Mouse (Mus musculus) lung, adult 2 months (tissue): ENCODE results near the gene Ccdc62. TPM values are rescaled to one million over a fixed set of nuclear protein-coding genes. Genes with fewer than 3 reads are reported as not detected.

Experiments
- DNase-seq: peaks from one replicate; pipeline ENCODE4 v3.0.0; 2022
- H3K4me1 ChIP-seq: fragments of 200-500 bp; 2 replicates; pipeline ENCODE4 v1.6.1; 2011; ENCODE audit warnings: low read length; ENCODE audit not compliant: control insufficient read depth, insufficient read depth
- H3K4me3 ChIP-seq: fragments of 200-500 bp; replicated peaks from 2 replicates; pipeline ENCODE3; 2011; ENCODE audit warnings: low read depth, mild to moderate bottlenecking, control low read depth, low read length; ENCODE audit errors: extremely low read depth
- CTCF ChIP-seq: fragments of 200-500 bp; IDR thresholded peaks from 2 replicates; pipeline ENCODE4 v1.5.1; 2011; ENCODE audit warnings: mild to moderate bottlenecking, low read length, control low read depth; ENCODE audit not compliant: insufficient read depth
- POLR2A ChIP-seq: fragments of 200-500 bp; IDR thresholded peaks from 2 replicates; pipeline ENCODE4 v1.6.1; 2011; ENCODE audit warnings: low read depth, mild to moderate bottlenecking, control low read depth, low read length, borderline replicate concordance; ENCODE audit errors: extremely low read depth
- WGBS: fragments of 180-500 bp; shearing (Covaris S2); methylation state at CpG from one replicate; pipeline ENCODE4 v1.1.7; 2018; 5-methylcytosine and 5-hydroxymethylcytosine counted together
- polyA plus RNA-seq: library from polyadenylated mRNA; depleted of rRNA; stranded (reverse); fragments of >200 nt; gene quantifications from 2 replicates; pipeline ENCODE4 v1.2.3, GENCODE M21; 2012

Ccdc62 gene
- polyA plus RNA-seq, 1 experiment = 3.2 TPM

DNA sequence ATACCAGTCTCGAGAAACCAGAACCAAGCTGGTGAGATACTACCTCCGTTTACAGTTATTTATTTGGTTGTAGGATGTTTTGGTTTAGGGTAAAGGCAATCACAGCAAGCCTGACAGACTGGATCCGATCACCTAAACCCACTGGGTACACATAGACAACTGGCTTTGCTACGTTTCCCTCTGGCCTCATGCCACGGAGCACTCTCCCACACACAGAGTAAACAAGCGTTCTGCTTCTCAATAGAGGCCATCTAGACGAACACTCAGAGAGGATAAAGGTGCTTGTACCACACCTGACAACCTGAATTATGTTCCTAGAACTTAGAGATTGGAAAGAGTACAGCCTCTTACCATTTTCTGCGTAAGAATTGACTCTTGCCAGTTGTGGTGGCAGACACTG, 29.6 kb downstream of the Ccdc62 start:
- WGBS = 46% methylated on average over 8 of the region's 8 CpGs
- H3K4me1 ChIP-seq = no peaks in the 10 kb centered on the region
- TF ChIP-seq POLR2A (no peak), CTCF (no peak)
- peak; percentile 26 for DNase-seq
- H3K4me3 ChIP-seq = no peak overlapping the region

DNA sequence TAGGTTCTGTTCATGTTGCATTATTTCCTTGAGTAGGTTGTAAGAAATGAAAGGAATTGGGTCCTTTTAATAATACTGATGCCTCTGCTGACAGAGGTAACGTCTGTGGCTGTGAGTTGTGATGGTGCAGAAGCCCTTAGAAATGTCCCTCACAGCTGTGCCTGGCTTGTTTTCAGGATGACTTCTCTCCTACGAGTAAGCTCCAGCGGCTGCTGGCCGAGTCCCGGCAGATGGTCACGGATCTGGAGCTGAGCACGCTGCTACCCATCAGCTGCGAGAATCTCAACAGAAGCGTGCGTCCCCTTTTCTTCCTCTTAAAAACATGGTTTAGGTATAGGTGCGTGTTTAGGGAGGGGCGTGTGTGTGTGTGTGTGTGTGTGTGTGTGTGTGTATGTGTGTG, 30.6 kb downstream of the Ccdc62 start:
- no peak overlapping the region for H3K4me3 ChIP-seq
- 88% methylated on average over 12 of the region's 12 CpGs for WGBS
- DNase-seq = no peak
- no peaks in the 10 kb centered on the region for H3K4me1 ChIP-seq
- TF ChIP-seq POLR2A = no peak
- no peak for TF ChIP-seq CTCF

DNA sequence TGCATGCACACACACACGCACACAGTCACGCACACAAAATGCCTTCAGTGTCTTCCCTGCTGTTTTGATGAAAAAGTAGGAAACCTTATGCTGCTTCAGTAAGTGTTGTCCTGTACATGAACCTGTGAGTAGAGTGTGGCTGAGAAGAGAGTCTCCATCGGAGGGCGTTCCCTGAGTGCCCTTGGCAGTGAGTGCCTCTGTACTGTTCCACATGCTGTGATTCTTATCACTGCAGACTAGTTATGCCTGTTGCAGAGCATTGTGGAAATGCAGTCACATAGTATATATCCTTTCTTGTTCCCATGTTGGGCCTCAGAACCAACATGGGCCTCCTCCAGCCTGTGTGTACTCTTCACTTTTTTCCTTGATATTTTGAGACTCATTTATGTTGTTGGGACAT, 33.7 kb downstream of the Ccdc62 start:
- Histone ChIP-seq H3K4me3 (no peak overlapping the region), H3K4me1 (no peaks in the 10 kb centered on the region)
- no peak for DNase-seq
- TF ChIP-seq POLR2A (no peak), CTCF (no peak)
- 87% methylated on average over 4 of the region's 4 CpGs for WGBS

DNA sequence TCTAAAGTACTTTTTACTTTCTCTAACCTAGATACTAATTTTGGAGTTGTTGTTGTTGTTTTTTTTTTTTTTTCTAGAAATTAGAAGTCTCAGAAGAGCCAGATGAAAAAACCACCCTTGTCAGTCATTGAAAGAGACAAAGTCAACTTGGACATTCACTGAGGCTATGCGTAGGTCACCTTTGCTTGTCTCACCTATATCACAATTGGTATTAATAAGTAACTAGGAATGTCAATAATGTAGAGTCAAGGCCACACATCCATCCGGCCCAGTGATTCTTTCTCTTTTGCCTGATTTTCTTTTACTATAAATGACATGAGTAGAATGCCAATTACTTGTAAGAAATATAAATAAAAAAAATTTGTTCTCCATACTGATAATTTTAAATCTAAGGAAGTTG, 36.3 kb downstream of the Ccdc62 start:
- no peaks in the 10 kb centered on the region for H3K4me1 ChIP-seq
- TF ChIP-seq CTCF = no peak
- TF ChIP-seq POLR2A = no peak
- no peak for DNase-seq
- no peak overlapping the region for H3K4me3 ChIP-seq
- 94% methylated on average over 2 of the region's 2 CpGs for WGBS

DNA sequence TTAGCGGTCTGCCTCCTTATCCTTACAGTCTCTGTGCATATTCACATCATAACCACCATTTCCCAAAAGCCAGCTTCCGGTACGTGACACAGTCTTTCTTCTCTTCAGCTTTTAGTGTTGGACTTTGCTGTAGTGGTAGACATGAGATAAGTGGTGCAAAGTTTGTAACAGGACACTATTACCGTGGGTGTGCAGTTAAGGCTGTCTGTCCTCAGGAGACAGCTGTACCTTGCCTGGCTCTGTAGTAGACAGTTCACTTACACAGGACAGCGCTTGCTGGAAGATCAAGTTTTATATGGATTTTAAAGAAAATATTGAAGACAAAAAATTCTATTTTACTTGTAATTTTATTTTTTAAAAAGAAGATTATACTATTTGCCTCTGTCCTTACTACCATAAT, 38.0 kb downstream of the Ccdc62 start:
- Histone ChIP-seq H3K4me1 (no peaks in the 10 kb centered on the region), H3K4me3 (no peak overlapping the region)
- no peak for DNase-seq
- TF ChIP-seq POLR2A = no peak
- TF ChIP-seq CTCF = no peak
- 74% methylated on average over 5 of the region's 5 CpGs for WGBS

DNA sequence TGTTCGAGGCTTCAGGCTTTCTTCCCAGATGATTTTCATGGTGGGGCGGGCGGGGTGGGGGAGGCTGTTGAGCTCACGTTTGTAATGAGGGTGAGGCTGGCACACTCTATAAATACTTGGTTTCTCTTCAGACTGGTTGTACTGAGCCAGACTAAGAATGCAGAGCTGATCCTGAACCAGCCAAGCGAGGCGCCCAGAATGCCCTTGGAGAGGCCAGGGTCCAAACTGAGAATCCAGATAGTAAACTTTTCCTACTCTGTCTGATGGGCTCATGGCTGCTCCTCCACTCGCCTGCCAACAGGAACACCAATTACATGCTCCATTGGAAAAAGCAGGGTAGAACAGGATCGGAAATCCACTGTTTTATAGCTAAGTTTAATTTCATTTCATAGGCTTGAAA, 38.7 kb downstream of the Ccdc62 start:
- DNase-seq = no peak
- Histone ChIP-seq H3K4me1 (no peaks in the 10 kb centered on the region), H3K4me3 (no peak overlapping the region)
- 76% methylated on average over 8 of the region's 8 CpGs for WGBS
- TF ChIP-seq CTCF (no peak), POLR2A (no peak)

DNA sequence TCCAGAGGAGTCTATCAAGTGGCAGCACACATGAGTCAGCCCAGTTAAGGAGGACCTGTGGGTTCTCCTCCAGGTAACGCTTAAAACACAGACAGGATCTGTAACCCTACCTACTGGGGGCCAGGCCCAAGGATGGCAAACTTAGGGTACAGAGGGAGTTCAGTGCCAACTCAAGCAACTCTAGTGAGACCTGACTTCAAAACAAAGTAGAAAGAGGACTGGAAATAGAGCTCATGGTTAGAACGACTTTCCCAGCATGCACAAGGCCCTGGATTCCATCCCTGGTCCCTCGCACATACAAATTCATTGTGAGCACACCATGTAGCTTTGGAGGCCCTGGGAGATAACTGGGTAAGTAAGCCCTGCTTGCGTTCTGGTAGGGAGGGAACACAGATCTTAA, 40.1 kb downstream of the Ccdc62 start:
- DNase-seq = no peak
- Histone ChIP-seq H3K4me3 (no peak overlapping the region), H3K4me1 (no peaks in the 10 kb centered on the region)
- TF ChIP-seq CTCF (no peak), POLR2A (no peak)
- 86% methylated on average over 4 of the region's 4 CpGs for WGBS

DNA sequence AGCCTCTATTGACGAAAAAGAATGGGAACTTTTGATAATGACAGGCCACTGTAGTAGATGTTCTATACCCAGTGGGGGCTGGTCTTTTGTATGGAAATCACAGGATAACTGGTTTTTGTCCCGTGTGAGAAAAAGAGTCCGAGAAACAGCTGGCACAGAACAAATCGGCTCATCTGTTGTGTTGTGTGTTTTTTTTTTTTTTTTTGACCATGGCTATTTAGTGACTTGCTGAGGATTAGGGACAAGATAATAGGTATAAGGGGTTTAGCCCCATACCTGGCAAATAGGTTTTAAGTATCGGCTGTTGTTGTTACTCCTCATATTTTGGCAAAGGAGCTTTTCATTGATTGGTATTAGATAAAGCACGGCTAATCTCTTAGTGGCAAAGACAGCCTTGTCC, 42.0 kb downstream of the Ccdc62 start:
- Histone ChIP-seq H3K4me3 (no peak overlapping the region), H3K4me1 (peaks cover 7% of the 10 kb centered on the region)
- DNase-seq = no peak
- TF ChIP-seq POLR2A (no peak), CTCF (no peak)
- WGBS = 69% methylated on average over 6 of the region's 6 CpGs

DNA sequence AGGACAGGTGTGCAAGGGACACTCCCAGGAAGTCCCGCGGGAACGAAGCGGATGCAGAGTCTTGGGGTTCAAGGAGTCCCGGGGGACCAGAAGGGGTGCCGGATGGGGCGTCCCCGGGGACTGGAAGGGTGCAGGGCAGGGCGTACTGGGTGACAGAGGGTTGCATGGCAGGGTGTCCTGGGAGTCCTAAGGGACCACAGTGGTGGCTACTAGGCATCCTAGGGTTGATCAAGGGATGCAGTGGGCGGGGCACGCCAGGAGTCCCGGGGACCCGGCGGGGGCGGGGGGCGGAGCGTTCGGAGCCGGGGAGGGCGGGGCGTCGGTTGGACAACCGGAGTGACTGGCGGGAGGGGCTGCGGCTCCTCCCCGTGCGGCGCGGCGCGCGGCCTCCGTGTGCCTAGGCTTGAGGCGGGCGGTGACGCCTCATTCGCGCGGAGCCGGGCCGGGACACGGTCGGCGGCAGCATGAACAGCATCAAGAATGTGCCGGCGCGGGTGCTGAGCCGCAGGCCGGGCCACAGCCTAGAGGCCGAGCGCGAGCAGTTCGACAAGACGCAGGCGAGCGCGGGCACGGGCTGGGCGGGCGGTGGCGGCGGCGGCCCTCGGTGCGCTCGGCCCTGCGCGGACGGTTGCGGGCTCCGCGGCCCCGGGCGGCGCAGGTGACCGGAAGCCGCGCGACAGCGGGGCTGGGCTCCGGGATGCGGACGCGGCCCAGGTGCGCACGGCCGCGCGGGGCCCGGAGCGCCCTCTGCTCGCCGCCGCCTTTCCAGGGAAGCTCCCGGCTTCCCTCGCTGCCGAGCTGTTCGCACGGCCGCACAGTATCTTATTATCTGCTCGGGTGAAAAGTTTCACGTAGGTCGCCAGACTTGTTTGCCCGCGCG, 43.1 kb downstream of the Ccdc62 start, which contains the start of gene Hip1r:
Gene Hip1r, plus strand, starts transcription at position 330 of the 880 bp plus-strand sequence.
- H3K4me1 ChIP-seq = peaks cover 16% of the 10 kb centered on the region
- WGBS = under 1% methylated on average over 106 of the region's 106 CpGs
- DNase-seq = peak; percentile 76
- H3K4me3 ChIP-seq = peak within 1 kb of the TSS; percentile 81
- TF ChIP-seq CTCF (no peak), POLR2A (peak; percentile 51; the same call in 1 of the 2 replicates)

DNA sequence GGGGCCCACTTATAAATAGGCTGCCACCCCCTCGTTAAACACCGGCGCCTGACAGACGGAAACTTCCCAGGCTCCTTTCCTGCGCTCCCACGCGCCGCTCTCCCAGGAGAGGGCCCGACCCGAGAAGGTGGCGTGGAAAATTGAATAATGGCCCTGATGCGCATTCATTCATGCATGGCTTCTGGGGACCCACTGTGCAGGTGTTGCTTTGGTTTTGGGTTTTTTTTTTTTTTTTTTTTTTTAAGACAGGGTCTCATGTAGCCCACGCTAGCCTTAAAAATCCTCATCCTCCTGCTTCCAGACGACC, 43.7 kb downstream of the Ccdc62 start:
- DNase-seq = no peak
- H3K4me3 ChIP-seq = peak overlapping the region; percentile 81
- WGBS = 1% methylated on average over 14 of the region's 14 CpGs
- TF ChIP-seq CTCF (no peak), POLR2A (no peak)
- peaks cover 16% of the 10 kb centered on the region for H3K4me1 ChIP-seq
